Mouse (Mus musculus): ENCODE measurements around the gene Olfr478. TPM values are rescaled to one million over a fixed set of nuclear protein-coding genes. Genes with fewer than 3 reads are reported as not detected.
"Not testable (repeated sequence)": the region's sequence is repeated elsewhere in the genome, so short reads cannot be mapped to it uniquely, and the experiment has no call there.

The Olfr478 gene
- not detected in 2 replicates for polyA plus RNA-seq (2014; fragmentation: Nextera tagmentation; extraction: Ambion mirVana)

DNA sequence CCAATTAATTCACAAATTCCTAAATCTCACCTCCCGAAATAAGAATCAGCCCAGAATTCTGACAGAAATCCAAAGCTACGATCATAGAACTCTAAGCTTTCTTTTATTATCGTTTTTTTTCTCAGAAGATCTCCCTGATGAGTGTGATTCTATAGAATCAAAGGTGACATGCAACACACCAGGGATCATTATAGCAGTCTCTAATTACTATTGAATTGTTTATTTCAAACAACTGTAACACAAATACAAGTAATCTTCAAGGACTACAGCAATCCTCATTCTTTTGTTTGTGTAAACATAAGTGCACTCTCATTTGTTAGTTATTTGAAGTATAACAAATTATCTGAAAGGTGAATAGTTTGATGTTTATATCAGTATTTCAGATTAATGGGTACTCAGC, at the start of gene Olfr478:
TSS of gene Olfr478 (minus strand) at position 101 of the 400 bp plus-strand sequence.
- WGBS = 82% methylated on average over 3 of the region's 3 CpGs
- no peak within 1 kb of the TSS for H3K9ac ChIP-seq (replicated peaks; ENCODE audit: low read depth, low read length)
- no peak for ATAC-seq (ENCODE audit: low read depth)

GRCm38 (mm10) chr7:108079555-108079954, 45.8 kb upstream of the Olfr478 start, which contains the start of gene Olfr481:
Gene Olfr481 (plus strand): TSS chr7:108079855.
- ATAC-seq (ENCODE audit: low read depth) = no peak
- Histone ChIP-seq H3K36me3 (ENCODE audit: control insufficient read depth, insufficient read depth, low read length) (no peaks in the 10 kb centered on the region), H3K4me1 (ENCODE audit: control insufficient read depth, insufficient read depth, low read length) (no peaks in the 10 kb centered on the region), H3K27me3 (ENCODE audit: control insufficient read depth, insufficient read depth, low read length) (no peaks in the 10 kb centered on the region), H3K27ac (ENCODE audit: low read depth, low read length) (no peak within 1 kb of the TSS), H3K4me3 (ENCODE audit: low read depth, low read length) (no peak within 1 kb of the TSS), H3K9me3 (ENCODE audit: control insufficient read depth, low read length) (no peaks in the 10 kb centered on the region), H3K9ac (replicated peaks; ENCODE audit: low read depth, low read length) (no peak within 1 kb of the TSS), H3K4me2 (ENCODE audit: low read depth, low read length) (no peak within 1 kb of the TSS)

More for the DNA sequence above, at the start of gene Olfr478:
- H3K4me2 ChIP-seq (ENCODE audit: low read depth, low read length) = no peak within 1 kb of the TSS
- H3K27me3 ChIP-seq (ENCODE audit: control insufficient read depth, insufficient read depth, low read length) = no peaks in the 10 kb centered on the region
- H3K4me1 ChIP-seq (ENCODE audit: control insufficient read depth, insufficient read depth, low read length) = no peaks in the 10 kb centered on the region
- no peaks in the 10 kb centered on the region for H3K9me3 ChIP-seq (ENCODE audit: control insufficient read depth, low read length)
- H3K27ac ChIP-seq (ENCODE audit: low read depth, low read length) = no peak within 1 kb of the TSS
- no peaks in the 10 kb centered on the region for H3K36me3 ChIP-seq (ENCODE audit: control insufficient read depth, insufficient read depth, low read length)
- no peak within 1 kb of the TSS for H3K4me3 ChIP-seq (ENCODE audit: low read depth, low read length)

DNA sequence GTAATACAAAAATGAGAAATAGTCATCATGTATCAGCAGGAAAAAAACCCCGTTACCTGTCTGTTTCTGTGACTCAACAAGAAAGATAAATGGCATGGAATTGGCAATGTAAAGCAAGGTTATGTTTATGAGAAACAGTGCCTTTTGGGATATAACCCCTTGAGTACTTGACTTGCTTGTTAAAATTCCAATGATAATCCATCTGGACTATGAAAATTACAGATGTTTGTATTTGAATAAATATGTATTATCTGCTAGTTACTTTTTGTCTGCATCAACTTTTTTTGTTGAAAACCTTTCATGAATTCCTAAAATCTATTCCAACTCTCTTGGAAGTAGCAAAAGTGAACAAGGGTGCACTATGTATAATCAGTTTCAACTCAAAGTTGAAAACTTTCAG, 33.5 kb upstream of the Olfr478 start, which contains the start of gene Olfr480:
TSS of gene Olfr480 (minus strand) at position 101 of the 400 bp plus-strand sequence.
- ATAC-seq (ENCODE audit: low read depth) = no peak
- WGBS = 92% methylated on average over 1 of the region's 1 CpGs
- H3K4me1 ChIP-seq (ENCODE audit: control insufficient read depth, insufficient read depth, low read length) = no peaks in the 10 kb centered on the region

DNA sequence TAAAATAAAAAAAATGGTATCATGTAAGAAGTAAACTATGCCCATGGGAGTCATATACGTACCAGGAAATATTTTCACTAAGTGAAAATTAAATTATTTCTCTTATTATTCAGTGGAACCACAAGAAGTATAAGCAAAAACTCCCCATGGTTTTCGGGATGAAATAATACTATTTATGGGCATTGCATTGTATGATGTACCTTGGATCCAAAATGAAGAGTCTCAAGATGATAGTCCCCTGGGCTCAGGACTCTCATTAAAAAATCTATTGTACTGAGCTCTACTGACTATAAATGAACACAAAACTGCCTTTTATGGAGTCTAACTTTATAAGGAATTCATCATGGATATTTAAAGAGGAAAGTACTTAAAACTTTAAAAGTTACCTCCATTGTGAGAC, 16.6 kb upstream of the Olfr478 start, which contains the start of gene Olfr479:
TSS of gene Olfr479 (plus strand) at position 301 of the 400 bp plus-strand sequence.
- Histone ChIP-seq H3K9ac (replicated peaks; ENCODE audit: low read depth, low read length) (no peak within 1 kb of the TSS), H3K36me3 (ENCODE audit: control insufficient read depth, insufficient read depth, low read length) (no peaks in the 10 kb centered on the region), H3K4me2 (ENCODE audit: low read depth, low read length) (no peak within 1 kb of the TSS), H3K9me3 (ENCODE audit: control insufficient read depth, low read length) (no peaks in the 10 kb centered on the region), H3K4me1 (ENCODE audit: control insufficient read depth, insufficient read depth, low read length) (no peaks in the 10 kb centered on the region), H3K4me3 (ENCODE audit: low read depth, low read length) (no peak within 1 kb of the TSS), H3K27me3 (ENCODE audit: control insufficient read depth, insufficient read depth, low read length) (no peaks in the 10 kb centered on the region), H3K27ac (ENCODE audit: low read depth, low read length) (no peak within 1 kb of the TSS)
- no peak for ATAC-seq (ENCODE audit: low read depth)
- 93% methylated on average over 2 of the region's 2 CpGs for WGBS

More for the DNA sequence above, 33.5 kb upstream of the Olfr478 start, which contains the start of gene Olfr480:
- Histone ChIP-seq H3K9me3 (ENCODE audit: control insufficient read depth, low read length) (no peaks in the 10 kb centered on the region), H3K9ac (replicated peaks; ENCODE audit: low read depth, low read length) (no peak within 1 kb of the TSS), H3K27me3 (ENCODE audit: control insufficient read depth, insufficient read depth, low read length) (no peaks in the 10 kb centered on the region), H3K4me3 (ENCODE audit: low read depth, low read length) (no peak within 1 kb of the TSS), H3K36me3 (ENCODE audit: control insufficient read depth, insufficient read depth, low read length) (no peaks in the 10 kb centered on the region), H3K27ac (ENCODE audit: low read depth, low read length) (no peak within 1 kb of the TSS), H3K4me2 (ENCODE audit: low read depth, low read length) (no peak within 1 kb of the TSS)

- H3K36me3 ChIP-seq (ENCODE audit: control insufficient read depth, insufficient read depth, low read length); H3K9me3 ChIP-seq (ENCODE audit: control insufficient read depth, low read length); H3K4me3 ChIP-seq (ENCODE audit: low read depth, low read length); H3K4me2 ChIP-seq (ENCODE audit: low read depth, low read length); H3K27me3 ChIP-seq (ENCODE audit: control insufficient read depth, insufficient read depth, low read length); H3K9ac ChIP-seq (replicated peaks; ENCODE audit: low read depth, low read length); H3K27ac ChIP-seq (ENCODE audit: low read depth, low read length); H3K4me1 ChIP-seq (ENCODE audit: control insufficient read depth, insufficient read depth, low read length); ATAC-seq (ENCODE audit: low read depth): not testable (repeated sequence)
Observed at GRCm38 (mm10) chr7:108014256-108014655, 19.5 kb downstream of the Olfr478 start.

- H3K4me3 ChIP-seq (ENCODE audit: low read depth, low read length) = no peak within 1 kb of the TSS
- no peaks in the 10 kb centered on the region for H3K4me1 ChIP-seq (ENCODE audit: control insufficient read depth, insufficient read depth, low read length)
- H3K36me3 ChIP-seq (ENCODE audit: control insufficient read depth, insufficient read depth, low read length) = no peaks in the 10 kb centered on the region
- H3K9ac ChIP-seq (replicated peaks; ENCODE audit: low read depth, low read length) = no peak within 1 kb of the TSS
- H3K4me2 ChIP-seq (ENCODE audit: low read depth, low read length) = no peak within 1 kb of the TSS
- no peaks in the 10 kb centered on the region for H3K27me3 ChIP-seq (ENCODE audit: control insufficient read depth, insufficient read depth, low read length)
- WGBS = 92% methylated on average over 2 of the region's 2 CpGs
- H3K9me3 ChIP-seq (ENCODE audit: control insufficient read depth, low read length) = no peaks in the 10 kb centered on the region
- no peak within 1 kb of the TSS for H3K27ac ChIP-seq (ENCODE audit: low read depth, low read length)
- ATAC-seq (ENCODE audit: low read depth) = no peak
Observed at GRCm38 (mm10) chr7:107986393-107986792, 47.4 kb downstream of the Olfr478 start, which contains the start of gene Olfr477. Gene Olfr477 (plus strand): TSS chr7:107986693.

Other genes with a start within 250 kb of the Olfr478 start
- not detected in 2 replicates for gene Ovch2, start 232.8 kb downstream of the Olfr478 start, polyA plus RNA-seq (2014; fragmentation: Nextera tagmentation; extraction: Ambion mirVana)
- not detected in 2 replicates for gene Olfr467, start 221.7 kb downstream of the Olfr478 start, polyA plus RNA-seq (2014; fragmentation: Nextera tagmentation; extraction: Ambion mirVana)
- gene Olfr469, start 208.4 kb downstream of the Olfr478 start, polyA plus RNA-seq (2014; fragmentation: Nextera tagmentation; extraction: Ambion mirVana) = not detected in 2 replicates
- not detected in 2 replicates for gene Olfr470, start 186.5 kb downstream of the Olfr478 start, polyA plus RNA-seq (2014; fragmentation: Nextera tagmentation; extraction: Ambion mirVana)
- not detected in 2 replicates for gene Olfr472, start 136.1 kb downstream of the Olfr478 start, polyA plus RNA-seq (2014; fragmentation: Nextera tagmentation; extraction: Ambion mirVana)
- gene Olfr473, start 103.5 kb downstream of the Olfr478 start, polyA plus RNA-seq (2014; fragmentation: Nextera tagmentation; extraction: Ambion mirVana) = not detected in 2 replicates
- not detected in 2 replicates for gene Olfr474, start 79.3 kb downstream of the Olfr478 start, polyA plus RNA-seq (2014; fragmentation: Nextera tagmentation; extraction: Ambion mirVana)
- not detected in 2 replicates for gene Olfr476, start 69.2 kb downstream of the Olfr478 start, polyA plus RNA-seq (2014; fragmentation: Nextera tagmentation; extraction: Ambion mirVana)
- not detected in 2 replicates for gene Olfr477, start 47.3 kb downstream of the Olfr478 start, polyA plus RNA-seq (2014; fragmentation: Nextera tagmentation; extraction: Ambion mirVana)
- not detected in 2 replicates for gene Olfr479, start 16.7 kb upstream of the Olfr478 start, polyA plus RNA-seq (2014; fragmentation: Nextera tagmentation; extraction: Ambion mirVana)
- not detected in 2 replicates for gene Olfr480, start 33.4 kb upstream of the Olfr478 start, polyA plus RNA-seq (2014; fragmentation: Nextera tagmentation; extraction: Ambion mirVana)
- gene Olfr481, start 45.9 kb upstream of the Olfr478 start, polyA plus RNA-seq (2014; fragmentation: Nextera tagmentation; extraction: Ambion mirVana) = not detected in 2 replicates
- not detected in 2 replicates for gene Olfr482, start 63.6 kb upstream of the Olfr478 start, polyA plus RNA-seq (2014; fragmentation: Nextera tagmentation; extraction: Ambion mirVana)
- gene Olfr483, start 66.9 kb upstream of the Olfr478 start, polyA plus RNA-seq (2014; fragmentation: Nextera tagmentation; extraction: Ambion mirVana) = not detected in 2 replicates
- gene Olfr484, start 93.5 kb upstream of the Olfr478 start, polyA plus RNA-seq (2014; fragmentation: Nextera tagmentation; extraction: Ambion mirVana) = not detected in 2 replicates
- gene Olfr485, start 125.9 kb upstream of the Olfr478 start, polyA plus RNA-seq (2014; fragmentation: Nextera tagmentation; extraction: Ambion mirVana) = not detected in 2 replicates
- gene Olfr486, start 138.8 kb upstream of the Olfr478 start, polyA plus RNA-seq (2014; fragmentation: Nextera tagmentation; extraction: Ambion mirVana) = not detected in 2 replicates
- not detected in 2 replicates for gene Olfr487, start 180.6 kb upstream of the Olfr478 start, polyA plus RNA-seq (2014; fragmentation: Nextera tagmentation; extraction: Ambion mirVana)
- not detected in 2 replicates for gene Olfr488, start 224.4 kb upstream of the Olfr478 start, polyA plus RNA-seq (2014; fragmentation: Nextera tagmentation; extraction: Ambion mirVana)